Mouse (Mus musculus) intestine, embryonic 15.5 days (tissue): Measurements from ENCODE around the gene Fxyd6. TPM values are rescaled to one million over a fixed set of nuclear protein-coding genes. Genes with fewer than 3 reads are reported as not detected.

Experiments
- ATAC-seq: fragments of 200-750 bp; cut with Nextera tagmentation; 2 replicates; pipeline ENCODE4 v1.8.0; 2017; ENCODE audit warnings: moderate TSS enrichment, moderate library complexity
- H3K27ac ChIP-seq: fragments of 300-500 bp; sonication (generic); 2 replicates; pipeline ENCODE4 v1.5.1; 2015; ENCODE audit warnings: mild to moderate bottlenecking, inconsistent platforms
- H3K27me3 ChIP-seq: fragments of 300-500 bp; sonication (generic); replicated peaks from 2 replicates; pipeline ENCODE4 v1.6.1; 2015; ENCODE audit warnings: inconsistent platforms
- H3K36me3 ChIP-seq: fragments of 300-500 bp; sonication (generic); 2 replicates; pipeline ENCODE4 v1.6.1; 2015; ENCODE audit warnings: inconsistent platforms
- H3K4me1 ChIP-seq: fragments of 300-500 bp; sonication (generic); replicated peaks from 2 replicates; pipeline ENCODE4 v1.6.1; 2015; ENCODE audit warnings: inconsistent platforms
- H3K4me2 ChIP-seq: fragments of 300-500 bp; sonication (generic); replicated peaks from 2 replicates; pipeline ENCODE4 v1.6.1; 2015; ENCODE audit warnings: mild to moderate bottlenecking, inconsistent platforms
- H3K4me3 ChIP-seq: fragments of 300-500 bp; sonication (generic); replicated peaks from 2 replicates; pipeline ENCODE4 v1.5.1; 2015; ENCODE audit warnings: inconsistent platforms
- H3K9ac ChIP-seq: fragments of 300-500 bp; sonication (generic); 2 replicates; pipeline ENCODE4 v1.6.1; 2015; ENCODE audit warnings: inconsistent platforms
- H3K9me3 ChIP-seq: fragments of 300-500 bp; sonication (generic); 2 replicates; pipeline ENCODE4 v1.6.1; 2016; ENCODE audit warnings: inconsistent platforms
- WGBS: fragments of 180-500 bp; shearing (Covaris S2); methylation state at CpG from one replicate; pipeline ENCODE4 v1.1.7; 2015; 5-methylcytosine and 5-hydroxymethylcytosine counted together
- polyA plus RNA-seq: library from polyadenylated mRNA; unstranded; fragments of >200 nt; fragmentation: Nextera tagmentation; extraction: Ambion mirVana; gene quantifications from 2 replicates; pipeline ENCODE4 v1.2.1, GENCODE M21; 2015

The Fxyd6 gene
- polyA plus RNA-seq, 1 experiment from 2014 or later, result 77.2 TPM

- no peaks in the 10 kb centered on the region for H3K9me3 ChIP-seq
Observed at GRCm38 (mm10) chr9:45355192-45355591, 14.8 kb upstream of the Fxyd6 start.

GRCm38 (mm10) chr9:45358356-45358755, 11.6 kb upstream of the Fxyd6 start:
- Histone ChIP-seq H3K27ac (no peak overlapping the region), H3K27me3 (no peaks in the 10 kb centered on the region), H3K9me3 (no peaks in the 10 kb centered on the region), H3K36me3 (no peaks in the 10 kb centered on the region), H3K4me1 (no peaks in the 10 kb centered on the region), H3K4me3 (no peak overlapping the region), H3K4me2 (no peak overlapping the region), H3K9ac (no peak overlapping the region)
- WGBS, result 40% methylated on average over 7 of the region's 7 CpGs
- ATAC-seq, result no peak

More at GRCm38 (mm10) chr9:45355192-45355591, 14.8 kb upstream of the Fxyd6 start:
- Histone ChIP-seq H3K27ac (no peak overlapping the region), H3K27me3 (no peaks in the 10 kb centered on the region), H3K36me3 (no peaks in the 10 kb centered on the region), H3K9ac (no peak overlapping the region), H3K4me1 (no peaks in the 10 kb centered on the region), H3K4me3 (no peak overlapping the region), H3K4me2 (no peak overlapping the region)
- ATAC-seq, result no peak
- WGBS, result 77% methylated on average over 2 of the region's 2 CpGs

- Histone ChIP-seq H3K4me2 (no peak overlapping the region), H3K36me3 (no peaks in the 10 kb centered on the region), H3K4me1 (no peaks in the 10 kb centered on the region), H3K9me3 (no peaks in the 10 kb centered on the region), H3K9ac (no peak overlapping the region), H3K27me3 (no peaks in the 10 kb centered on the region), H3K4me3 (no peak overlapping the region), H3K27ac (no peak overlapping the region)
- WGBS, result 28% methylated on average over 2 of the region's 2 CpGs
- ATAC-seq, result no peak
Observed at GRCm38 (mm10) chr9:45362051-45362461, 7.9 kb upstream of the Fxyd6 start.

- Histone ChIP-seq H3K9ac (no peak overlapping the region), H3K27ac (no peak overlapping the region), H3K27me3 (no peaks in the 10 kb centered on the region), H3K36me3 (no peaks in the 10 kb centered on the region), H3K9me3 (no peaks in the 10 kb centered on the region), H3K4me2 (no peak overlapping the region), H3K4me1 (no peaks in the 10 kb centered on the region), H3K4me3 (no peak overlapping the region)
- WGBS, result 59% methylated on average over 7 of the region's 7 CpGs
- no peak for ATAC-seq
Observed at GRCm38 (mm10) chr9:45363639-45364214, 6.3 kb upstream of the Fxyd6 start.

GRCm38 (mm10) chr9:45367716-45368115, 2.3 kb upstream of the Fxyd6 start:
- ATAC-seq, result no peak
- no peaks in the 10 kb centered on the region for H3K9me3 ChIP-seq
- H3K9ac ChIP-seq, result no peak overlapping the region
- no peak overlapping the region for H3K27ac ChIP-seq
- WGBS, result 65% methylated on average over 8 of the region's 8 CpGs
- H3K36me3 ChIP-seq, result no peaks in the 10 kb centered on the region
- peaks cover 8% of the 10 kb centered on the region for H3K4me1 ChIP-seq
- H3K27me3 ChIP-seq, result peaks cover 5% of the 10 kb centered on the region; the same call in 1 of the 2 replicates
- no peak overlapping the region for H3K4me2 ChIP-seq
- no peak overlapping the region for H3K4me3 ChIP-seq

GRCm38 (mm10) chr9:45368341-45368901, 1.6 kb upstream of the Fxyd6 start:
- Histone ChIP-seq H3K9ac (no peak overlapping the region), H3K27ac (no peak overlapping the region), H3K36me3 (no peaks in the 10 kb centered on the region), H3K9me3 (no peaks in the 10 kb centered on the region), H3K27me3 (peaks cover 5% of the 10 kb centered on the region; the same call in 1 of the 2 replicates), H3K4me2 (no peak overlapping the region), H3K4me1 (peaks cover 8% of the 10 kb centered on the region), H3K4me3 (no peak overlapping the region)
- WGBS, result 56% methylated on average over 5 of the region's 5 CpGs
- ATAC-seq, result no peak

- peaks cover 8% of the 10 kb centered on the region for H3K4me1 ChIP-seq
- 8% methylated on average over 25 of the region's 25 CpGs for WGBS
- no peaks in the 10 kb centered on the region for H3K9me3 ChIP-seq
- peak overlapping the region; percentile 92 for H3K4me2 ChIP-seq
- H3K9ac ChIP-seq, result peak overlapping the region; percentile 50
- H3K27me3 ChIP-seq, result peaks cover 5% of the 10 kb centered on the region; the same call in 1 of the 2 replicates
- H3K27ac ChIP-seq, result 0 out of 2 replicates have a peak overlapping the region, but pooled peaks have one; percentile 36
- H3K36me3 ChIP-seq, result no peaks in the 10 kb centered on the region
- peak overlapping the region; percentile 55 for H3K4me3 ChIP-seq
- ATAC-seq, result no peak
Observed at GRCm38 (mm10) chr9:45370616-45371336, 791 bp downstream of the Fxyd6 start.

- Histone ChIP-seq H3K36me3 (no peaks in the 10 kb centered on the region), H3K4me1 (peaks cover 8% of the 10 kb centered on the region), H3K9me3 (no peaks in the 10 kb centered on the region), H3K9ac (no peak overlapping the region), H3K4me2 (peak overlapping the region; percentile 92), H3K27me3 (peaks cover 5% of the 10 kb centered on the region; the same call in 1 of the 2 replicates), H3K27ac (no peak overlapping the region), H3K4me3 (peak overlapping the region; percentile 55)
- 39% methylated on average over 2 of the region's 2 CpGs for WGBS
- no peak for ATAC-seq
Observed at GRCm38 (mm10) chr9:45371337-45371707, 1.3 kb downstream of the Fxyd6 start.

- ATAC-seq, result no peak
- H3K4me3 ChIP-seq, result no peak overlapping the region
- WGBS, result 57% methylated on average over 3 of the region's 3 CpGs
- H3K4me2 ChIP-seq, result no peak overlapping the region
- peaks cover 8% of the 10 kb centered on the region for H3K4me1 ChIP-seq
- H3K27ac ChIP-seq, result no peak overlapping the region
- H3K27me3 ChIP-seq, result peaks cover 5% of the 10 kb centered on the region; the same call in 1 of the 2 replicates
- no peak overlapping the region for H3K9ac ChIP-seq
- H3K9me3 ChIP-seq, result no peaks in the 10 kb centered on the region
- no peaks in the 10 kb centered on the region for H3K36me3 ChIP-seq
Observed at GRCm38 (mm10) chr9:45373896-45374295, 3.9 kb downstream of the Fxyd6 start.

GRCm38 (mm10) chr9:45374988-45375502, 5.1 kb downstream of the Fxyd6 start:
- Histone ChIP-seq H3K27ac (no peak overlapping the region), H3K36me3 (no peaks in the 10 kb centered on the region), H3K4me1 (peaks cover 5% of the 10 kb centered on the region), H3K4me3 (no peak overlapping the region), H3K9me3 (no peaks in the 10 kb centered on the region), H3K4me2 (no peak overlapping the region), H3K9ac (no peak overlapping the region), H3K27me3 (peaks cover 1% of the 10 kb centered on the region; the same call in 1 of the 2 replicates)
- 78% methylated on average over 6 of the region's 6 CpGs for WGBS
- peak; percentile 43; the same call in 1 of the 2 replicates for ATAC-seq

- H3K4me1 ChIP-seq, result no peaks in the 10 kb centered on the region
Observed at GRCm38 (mm10) chr9:45376427-45376826, 6.4 kb downstream of the Fxyd6 start.

GRCm38 (mm10) chr9:45376883-45377282, 6.9 kb downstream of the Fxyd6 start:
- no peak for ATAC-seq
- 78% methylated on average over 2 of the region's 2 CpGs for WGBS
- Histone ChIP-seq H3K4me3 (no peak overlapping the region), H3K27ac (no peak overlapping the region), H3K9me3 (no peaks in the 10 kb centered on the region), H3K4me2 (no peak overlapping the region), H3K4me1 (no peaks in the 10 kb centered on the region), H3K36me3 (no peaks in the 10 kb centered on the region), H3K27me3 (no peaks in the 10 kb centered on the region), H3K9ac (no peak overlapping the region)

More at GRCm38 (mm10) chr9:45376427-45376826, 6.4 kb downstream of the Fxyd6 start:
- H3K36me3 ChIP-seq, result no peaks in the 10 kb centered on the region
- 63% methylated on average over 4 of the region's 4 CpGs for WGBS
- no peak overlapping the region for H3K27ac ChIP-seq
- H3K4me2 ChIP-seq, result no peak overlapping the region
- ATAC-seq, result no peak
- H3K4me3 ChIP-seq, result no peak overlapping the region
- no peak overlapping the region for H3K9ac ChIP-seq
- no peaks in the 10 kb centered on the region for H3K9me3 ChIP-seq
- H3K27me3 ChIP-seq, result no peaks in the 10 kb centered on the region
